ENCODE assay signal across 14 mouse cellular contexts in the genomic region with DNA sequence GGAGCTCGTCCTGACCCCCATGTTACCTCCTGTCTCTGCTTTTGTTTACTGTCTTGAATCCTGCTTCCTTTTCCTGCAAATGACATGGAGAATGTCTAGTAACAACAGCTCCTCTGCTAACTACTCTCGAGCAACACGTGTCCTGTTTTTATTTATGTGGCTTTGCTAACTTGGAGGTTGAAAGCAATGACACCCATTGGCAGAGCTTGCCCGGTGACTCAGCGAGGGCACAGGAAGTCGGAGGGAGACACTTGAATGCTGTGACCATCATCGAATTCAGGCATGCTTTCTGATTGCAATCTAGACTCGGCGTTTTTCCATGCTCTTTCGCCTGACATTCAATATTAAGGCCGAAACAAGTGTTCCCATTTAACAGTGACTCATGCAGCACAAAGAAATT.
A peak's percentile ranks its signal among the peaks of the same experiment; 100 is the strongest.
DNase-seq lines count a peak whose midpoint lies in the region; ATAC-seq lines count a peak whose summit lies in the region.
"Had no signal": no experiment of that assay in that cellular context is flagged by ENCODE, and none has a peak within 500 bp of the region (broad histone marks: within the 10 kb centered on the region; RNA-seq: fewer than 3 reads in every experiment).

No protein-coding gene starts in this region.

- peak overlapping the region; percentile 20; the same call in 1 of the 2 replicates for H3K27ac ChIP-seq in heart, embryonic 13.5 days (replicated peaks)
- no peak overlapping the region for H3K27ac ChIP-seq in neural tube, embryonic 15.5 days (replicated peaks)
- H3K27ac ChIP-seq: heart, embryonic 15.5 days; limb, embryonic 13.5 days; midbrain, embryonic 10.5 days had no signal

- intact Hi-C loops in heart, postnatal 25 days (cut with DNase I), result no loop called here
- intact Hi-C loops in left cerebral cortex, postnatal 14 days (cut with DNase I), result no loop called here

- ATAC-seq in heart, embryonic 13.5 days (ENCODE audit: extremely low read depth, insufficient number of reproducible peaks, low FRiP score, low TSS enrichment), result no peak
- no peak for ATAC-seq in neural tube, embryonic 15.5 days (ENCODE audit: low FRiP score)
- ATAC-seq: intestine, postnatal 0 days had no signal

- no peak for DNase-seq in heart, postnatal 25 days (ENCODE audit: low spot score)
- peak; percentile 73 for DNase-seq in adipocyte (ENCODE audit: low spot score)
- peak; percentile 33 for DNase-seq in kidney, adult 18-20 months
- DNase-seq in lung, postnatal 25 days (ENCODE audit: low spot score), result peak; percentile 18
- DNase-seq in left cerebral cortex, postnatal 14 days (ENCODE audit: low spot score in 2 of 2), result no peak
- DNase-seq in cerebellum, adult 9-10 months, result no peak
- DNase-seq: cerebellum, postnatal 25 days; right cerebral cortex, postnatal 25 days had no signal

- no peaks in the 10 kb centered on the region for H3K36me3 ChIP-seq in heart, embryonic 13.5 days
- no peaks in the 10 kb centered on the region for H3K36me3 ChIP-seq in neural tube, embryonic 15.5 days
- H3K36me3 ChIP-seq: heart, embryonic 15.5 days; limb, embryonic 13.5 days; midbrain, embryonic 10.5 days had no signal

- H3K9ac ChIP-seq in heart, embryonic 13.5 days, result no peak overlapping the region
- H3K9ac ChIP-seq in neural tube, embryonic 15.5 days (replicated peaks), result no peak overlapping the region
- H3K9ac ChIP-seq: heart, embryonic 15.5 days; limb, embryonic 13.5 days had no signal

- no peak overlapping the region for H3K4me2 ChIP-seq in heart, embryonic 13.5 days
- H3K4me2 ChIP-seq in neural tube, embryonic 15.5 days, result no peak overlapping the region
- H3K4me2 ChIP-seq: heart, embryonic 15.5 days; limb, embryonic 13.5 days had no signal

- 0 out of 2 replicates have a peak, but pooled peaks cover 2% of the 10 kb centered on the region for H3K27me3 ChIP-seq in heart, embryonic 13.5 days (replicated peaks)
- H3K27me3 ChIP-seq in neural tube, embryonic 15.5 days (replicated peaks), result peaks cover 2% of the 10 kb centered on the region; the same call in 1 of the 2 replicates
- H3K27me3 ChIP-seq: heart, embryonic 15.5 days had no signal

- no peak overlapping the region for H3K4me3 ChIP-seq in heart, embryonic 13.5 days
- H3K4me3 ChIP-seq in neural tube, embryonic 15.5 days (replicated peaks), result no peak overlapping the region
- H3K4me3 ChIP-seq: heart, embryonic 15.5 days; limb, embryonic 13.5 days; midbrain, embryonic 10.5 days had no signal

- H3K4me1 ChIP-seq in heart, embryonic 13.5 days, result peaks cover 34% of the 10 kb centered on the region
- peaks cover 7% of the 10 kb centered on the region for H3K4me1 ChIP-seq in neural tube, embryonic 15.5 days

- H3K9me3 ChIP-seq in heart, embryonic 13.5 days, result no peaks in the 10 kb centered on the region
- H3K9me3 ChIP-seq in neural tube, embryonic 15.5 days (replicated peaks), result no peaks in the 10 kb centered on the region
- H3K9me3 ChIP-seq: heart, embryonic 15.5 days; limb, embryonic 13.5 days; midbrain, embryonic 10.5 days had no signal

- 62% methylated on average over 11 of the region's 11 CpGs for WGBS in heart, embryonic 13.5 days
- WGBS in neural tube, embryonic 15.5 days, result 67% methylated on average over 11 of the region's 11 CpGs

Comparison
In these comparisons a context has a peak if more than half of its experiments do, and no peak if none do; other contexts are left out.
1. DNase-seq: peak in adipocyte (single experiment), kidney, adult 18-20 months (single experiment) and lung, postnatal 25 days (single experiment); none in heart, postnatal 25 days (single experiment), left cerebral cortex, postnatal 14 days (0 of 2) and cerebellum, adult 9-10 months (single experiment).